Mouse (Mus musculus) right cerebral cortex, postnatal 10 days (tissue): ENCODE results near the gene Erp27.
A peak's percentile ranks its signal among the peaks of the same experiment; 100 is the strongest.
"Not testable (repeated sequence)": the region's sequence is repeated elsewhere in the genome, so short reads cannot be mapped to it uniquely, and the experiment has no call there.

Source experiments
- DNase-seq, 2 experiments: peaks; one replicate each; pipeline ENCODE4 v3.0.0; 2021; ENCODE audit warnings: low spot score in 2 of 2

The Erp27 gene

DNA sequence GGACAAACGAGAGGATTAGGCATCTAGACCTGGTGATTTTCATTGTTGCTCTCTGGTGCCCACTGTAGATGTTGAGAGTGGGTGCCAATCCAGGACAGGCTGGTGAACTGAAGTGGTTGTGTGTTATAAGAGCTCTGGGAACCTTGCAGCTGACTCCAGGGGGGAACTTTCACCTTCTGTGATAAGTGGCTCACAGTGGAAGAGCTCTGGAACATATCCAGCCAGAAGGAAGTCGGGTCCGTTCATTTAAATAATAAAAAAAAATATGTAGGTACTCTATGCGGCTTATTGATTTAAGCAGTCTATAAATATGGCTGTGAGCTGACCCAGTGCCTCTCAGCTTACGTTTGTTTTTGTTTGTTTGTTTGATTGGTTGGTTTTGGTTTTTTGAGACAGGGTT is at the start of gene Erp27:
Gene Erp27 (minus strand): TSS at position 101 of the 400 bp plus-strand sequence.
- DNase-seq, result no peak

DNA sequence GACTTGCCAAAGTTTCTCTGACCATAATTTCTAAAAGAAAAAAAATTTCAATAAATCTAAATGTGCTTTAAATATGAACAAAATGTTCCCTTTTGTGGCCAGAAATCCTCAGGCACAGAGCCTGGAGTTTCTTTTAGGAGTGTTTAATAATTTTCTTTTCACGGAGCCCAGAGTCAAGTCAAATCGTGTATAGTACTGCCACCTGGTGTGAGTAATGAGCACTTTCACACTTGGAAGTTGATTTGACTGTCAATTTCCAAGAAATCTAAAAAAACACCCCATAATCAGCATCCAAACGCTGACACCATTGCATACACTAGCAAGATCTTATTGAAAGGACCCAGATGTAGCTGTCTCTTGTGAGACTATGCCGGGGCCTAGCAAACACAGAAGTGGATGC is 46.9 kb upstream of the Erp27 start:
- not testable (repeated sequence) for DNase-seq

DNA sequence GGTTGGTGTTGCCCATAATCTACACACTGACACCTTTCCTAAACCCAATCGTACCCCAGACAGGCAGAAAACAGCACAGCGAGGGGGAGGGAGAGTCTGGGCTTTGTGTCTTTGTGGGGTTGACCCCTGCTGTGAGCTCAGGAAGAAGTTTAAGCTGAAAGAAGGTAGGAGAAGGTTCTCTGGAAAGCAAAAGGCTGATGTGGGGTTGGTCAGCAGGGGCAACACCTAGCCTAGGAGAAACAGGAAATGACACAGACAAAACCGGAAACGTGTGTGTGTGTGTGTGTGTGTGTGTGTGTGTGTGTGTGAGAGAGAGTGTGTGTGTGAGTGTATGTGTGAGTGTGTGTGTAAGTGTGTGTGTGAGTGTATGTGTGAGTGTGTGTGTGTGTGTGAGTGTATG is 45.5 kb upstream of the Erp27 start:
- no peak for DNase-seq

DNA sequence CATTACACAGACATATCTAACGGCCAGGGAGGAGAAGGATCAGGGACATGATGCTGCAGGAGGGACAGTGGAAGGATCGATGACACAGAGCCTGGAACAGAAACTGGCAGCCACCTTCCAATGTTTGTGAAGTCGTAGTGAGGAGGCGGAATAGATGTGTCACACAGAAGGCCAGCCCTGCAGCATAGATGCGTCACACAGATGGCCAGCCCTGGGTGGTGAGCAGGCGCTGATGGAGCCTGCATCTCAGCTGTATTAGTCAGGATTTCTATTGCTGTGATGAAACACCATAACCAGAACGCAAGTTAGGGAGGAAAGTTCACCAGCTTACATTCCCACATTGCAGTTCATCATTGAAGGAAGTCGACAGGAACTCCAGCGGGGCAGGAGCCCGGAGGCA is 43.9 kb upstream of the Erp27 start:
- DNase-seq, result no peak

DNA sequence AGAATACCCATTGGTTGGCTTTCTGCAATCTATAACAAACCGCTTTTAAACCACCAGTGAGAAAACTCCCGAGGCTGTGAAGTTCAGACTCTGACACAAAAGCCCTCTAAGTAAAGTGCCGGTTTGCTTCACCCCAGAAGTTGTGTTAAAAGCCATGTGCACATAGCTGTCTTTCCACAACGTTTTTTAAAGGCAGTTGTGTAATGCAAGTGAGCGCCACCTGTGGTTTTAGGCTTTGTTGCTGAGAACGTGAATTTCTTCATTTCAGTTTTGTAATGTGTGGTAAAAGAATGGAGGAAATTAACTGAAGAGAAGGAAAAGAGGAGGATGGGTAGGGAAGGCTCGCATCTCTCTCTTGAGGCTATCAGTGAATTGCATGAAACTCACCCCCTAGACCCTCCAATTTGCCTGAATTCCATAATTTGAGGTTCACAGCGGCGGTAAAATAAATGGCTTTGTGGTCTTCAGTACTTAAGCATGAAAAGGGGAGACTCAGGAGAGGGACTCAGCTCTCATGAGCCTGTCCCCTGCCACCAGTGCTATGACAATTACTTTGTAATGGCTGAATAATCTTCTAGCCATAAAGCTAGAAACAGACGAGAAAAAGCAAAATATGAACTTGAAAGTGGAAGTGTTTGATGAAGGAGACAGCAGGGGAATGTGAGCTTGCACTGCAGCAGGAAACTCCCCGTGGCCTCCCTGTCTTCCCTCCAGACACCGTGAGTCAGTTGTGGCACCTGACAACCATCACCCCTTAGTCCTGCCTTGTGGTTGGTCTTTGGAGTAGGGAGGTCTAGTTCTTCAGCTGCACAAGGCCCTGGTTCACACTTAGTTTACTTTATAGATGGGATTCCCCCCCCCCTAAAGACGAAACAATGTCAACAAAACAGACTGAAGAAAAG is 42.9 kb upstream of the Erp27 start:
- DNase-seq, result no peak

DNA sequence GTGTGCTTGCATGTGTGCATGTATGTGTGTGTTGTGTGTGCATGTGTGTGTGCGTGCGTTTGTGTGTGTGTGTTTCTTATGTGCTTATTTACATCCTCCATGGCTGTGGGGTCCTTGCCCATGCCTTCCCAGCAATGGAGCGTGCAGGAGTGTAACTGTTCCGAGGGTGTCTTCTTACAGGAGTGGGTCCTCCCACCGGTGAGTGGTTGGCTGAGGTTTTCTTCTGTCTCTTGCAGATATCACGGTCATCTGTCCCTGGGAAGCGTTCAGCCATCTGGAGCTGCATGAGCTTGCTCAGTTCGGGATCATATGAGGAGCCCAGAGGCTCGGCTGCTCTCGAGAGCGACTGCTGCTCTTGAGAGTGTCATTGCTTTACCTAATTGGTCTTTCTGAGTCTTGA is 41.0 kb upstream of the Erp27 start:
- DNase-seq, result no peak

DNA sequence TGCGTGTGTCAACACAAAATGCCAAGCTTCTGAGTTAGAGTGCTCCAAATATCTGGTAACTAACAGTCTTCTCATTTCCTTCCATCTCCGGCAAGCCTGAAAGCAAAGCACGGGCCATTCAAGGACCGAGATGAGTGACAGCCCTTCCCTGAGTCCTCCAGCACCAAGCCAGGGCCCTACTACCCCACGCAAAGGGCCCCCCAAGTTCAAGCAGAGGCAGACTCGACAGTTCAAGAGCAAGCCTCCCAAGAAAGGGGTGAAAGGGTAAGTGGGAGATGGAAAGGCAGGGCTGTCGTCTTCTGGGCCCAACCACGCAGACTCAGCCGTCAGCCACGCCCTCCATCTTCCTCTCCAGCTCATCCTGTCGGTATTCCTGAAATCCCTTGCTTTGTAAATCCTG is 37.2 kb upstream of the Erp27 start:
- no peak for DNase-seq

DNA sequence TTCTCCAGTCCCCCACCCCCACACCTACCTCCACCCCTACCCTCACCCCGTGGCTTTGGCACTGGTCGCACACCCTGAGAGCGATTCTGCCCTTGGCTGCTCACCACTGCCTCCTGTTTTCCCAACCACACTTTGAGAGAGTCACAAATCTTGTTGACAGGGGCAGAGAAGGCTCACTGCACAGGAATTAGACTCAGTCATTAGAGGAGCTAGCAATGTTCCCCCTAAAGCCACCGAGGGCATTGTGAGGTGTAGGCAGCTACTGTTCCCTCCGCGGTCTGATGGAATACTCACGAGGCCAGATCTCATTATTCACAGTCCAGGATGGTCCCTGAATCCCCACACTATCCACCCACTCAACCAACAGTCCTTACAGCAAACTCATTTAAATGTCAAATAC is 35.1 kb upstream of the Erp27 start:
- DNase-seq, result no peak

DNA sequence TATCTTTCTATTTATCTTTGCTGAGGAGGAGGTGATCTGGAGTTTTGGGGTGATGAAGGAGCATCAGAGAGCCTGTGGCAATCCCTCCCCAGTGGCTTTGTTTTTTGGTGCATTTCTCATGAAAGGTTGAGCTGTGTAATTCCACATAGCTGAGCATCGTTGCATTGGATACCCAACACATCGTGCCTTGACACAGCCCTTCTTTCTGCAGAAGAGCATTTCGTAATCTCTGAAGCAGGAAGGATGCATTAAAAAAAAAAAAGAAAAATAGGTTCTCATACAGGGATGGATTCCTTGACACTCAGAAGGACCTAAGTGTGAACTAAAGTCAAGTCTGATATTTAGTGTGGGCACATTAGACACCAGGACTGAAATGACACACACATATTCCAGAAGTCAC is 33.3 kb upstream of the Erp27 start:
- DNase-seq, result no peak

DNA sequence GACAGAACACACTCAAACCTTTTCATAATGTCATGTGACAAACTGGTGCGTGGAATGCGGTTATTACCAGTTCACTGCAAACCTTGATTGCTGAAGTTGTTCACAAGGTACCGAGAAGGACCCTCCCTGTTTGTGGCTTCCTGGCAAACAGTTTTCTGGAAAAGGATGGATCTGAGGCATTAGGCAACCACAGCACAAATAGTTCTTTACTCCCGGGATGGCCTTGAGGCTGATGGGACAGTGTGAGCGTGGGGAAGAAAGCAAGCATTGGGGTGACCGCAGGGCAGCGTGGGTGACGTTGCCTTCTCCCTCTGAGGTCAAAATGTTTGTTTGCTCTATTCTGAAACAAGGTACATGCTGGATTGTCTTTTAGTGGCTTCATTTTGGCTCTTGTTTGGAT is 32.7 kb upstream of the Erp27 start:
- DNase-seq, result no peak

DNA sequence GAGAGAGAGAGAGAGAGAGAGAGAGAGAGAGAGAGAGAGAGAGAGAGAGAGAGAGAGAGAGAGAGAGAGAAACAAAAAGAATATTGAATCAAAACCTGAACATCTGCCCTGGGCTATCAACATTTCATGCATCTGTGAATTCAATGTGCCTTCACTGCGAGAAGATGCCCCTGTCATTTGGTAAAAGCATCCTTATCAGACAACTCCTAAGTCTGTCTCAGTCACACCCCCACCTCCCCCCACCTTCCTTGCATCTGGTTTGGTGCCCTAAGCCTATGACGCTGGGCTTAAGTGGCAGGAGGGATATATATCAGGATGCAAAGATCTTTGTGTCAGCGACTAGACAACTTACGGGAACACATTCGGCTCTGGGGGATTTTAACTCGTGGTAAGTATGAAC is 32.2 kb upstream of the Erp27 start:
- no peak for DNase-seq

DNA sequence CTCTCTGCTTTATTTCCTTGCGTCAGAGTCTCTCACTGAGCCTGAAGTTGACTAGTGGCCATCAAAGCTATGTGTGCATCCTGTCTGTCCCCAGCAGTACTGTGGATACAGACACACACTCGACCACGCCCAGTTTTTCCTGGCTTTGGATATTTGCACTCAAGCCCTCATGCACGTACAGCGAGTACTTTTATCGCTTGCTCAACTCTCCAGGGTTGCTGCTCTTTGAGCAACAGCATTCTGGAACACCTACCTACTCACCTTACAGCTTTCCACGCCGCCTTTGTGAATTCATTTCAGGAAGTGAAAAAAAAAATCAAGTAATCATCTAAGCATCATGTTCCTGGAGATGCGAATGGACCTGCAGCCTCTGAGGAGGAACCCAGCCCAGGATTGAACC is 30.9 kb upstream of the Erp27 start:
- no peak for DNase-seq

DNA sequence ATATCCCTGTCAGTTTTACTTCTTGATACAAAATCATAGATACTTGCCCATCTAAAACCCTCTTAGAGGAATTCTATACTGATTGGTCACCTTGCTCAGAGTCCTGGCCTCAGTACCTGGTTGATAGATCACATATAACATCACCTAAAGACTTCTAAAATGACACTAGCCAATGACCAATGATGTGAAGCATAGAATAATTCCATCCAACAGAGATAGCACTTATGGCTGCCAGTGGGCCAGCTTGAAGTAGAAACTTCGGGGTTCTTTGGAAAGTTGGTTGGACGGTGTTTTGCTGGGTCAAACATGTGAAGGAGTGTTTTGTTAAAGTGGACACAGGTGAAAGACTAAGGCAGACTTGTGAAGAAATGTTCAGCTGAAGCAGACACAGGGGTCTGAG is 28.2 kb upstream of the Erp27 start:
- DNase-seq, result no peak

DNA sequence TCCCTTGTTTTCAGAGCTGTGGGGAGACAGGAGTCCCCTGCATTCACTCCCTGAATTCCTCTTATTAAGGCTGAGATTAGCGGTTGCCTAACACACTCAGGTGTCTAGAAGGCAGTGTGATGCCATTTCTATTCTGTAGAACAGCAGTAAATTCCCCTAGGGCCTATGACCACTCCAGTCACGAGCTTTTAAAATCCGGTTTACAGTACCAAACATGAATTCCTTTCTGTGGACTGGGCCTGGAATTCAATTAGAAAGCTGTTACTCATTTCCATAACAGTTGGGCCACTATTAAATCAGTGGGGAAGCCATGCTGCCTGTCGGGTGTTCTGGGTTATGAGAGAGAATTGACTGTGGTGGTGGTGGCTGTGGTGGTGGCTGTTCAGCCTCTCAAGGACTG is 25.7 kb upstream of the Erp27 start:
- DNase-seq, result no peak

DNA sequence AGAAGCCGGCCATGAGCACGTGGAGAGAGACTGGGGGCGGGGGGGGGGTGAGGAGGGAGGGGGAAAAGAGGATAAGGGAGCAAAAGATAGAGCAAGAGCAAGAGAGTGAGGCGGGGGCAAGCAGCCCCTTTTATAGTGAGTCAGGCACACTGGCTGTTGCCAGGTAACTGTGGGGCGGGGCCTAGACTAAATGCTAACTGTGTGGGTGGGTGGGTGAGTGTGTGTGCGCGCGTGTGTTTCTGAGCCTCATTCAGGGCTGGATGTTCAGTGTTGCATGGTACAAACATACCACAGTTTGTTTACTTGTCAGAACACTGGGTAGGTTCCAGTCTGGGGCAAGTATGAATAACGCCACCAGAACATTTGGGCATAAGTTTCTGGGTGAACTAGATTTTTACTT is 25.0 kb upstream of the Erp27 start:
- DNase-seq, result peak; percentile 69 to 78

DNA sequence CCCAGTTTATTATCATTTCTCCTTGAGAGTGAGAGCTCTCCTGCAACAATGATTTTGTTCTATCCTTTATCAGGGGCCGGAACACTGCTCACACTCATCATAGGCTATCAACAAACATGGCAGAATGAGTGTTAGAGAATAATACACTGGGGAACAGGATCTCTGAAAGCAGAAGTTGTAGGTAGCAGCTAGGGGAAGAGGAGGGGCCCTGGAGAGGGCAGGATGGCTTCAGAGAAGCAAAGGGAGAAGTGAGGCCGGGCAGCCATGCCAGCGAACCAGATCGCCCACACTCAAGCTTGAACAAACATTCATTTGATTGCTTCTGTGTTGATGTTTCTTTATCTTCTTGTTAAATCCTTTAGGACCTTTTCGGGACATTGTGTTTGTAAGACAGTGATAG is 24.3 kb upstream of the Erp27 start:
- no peak for DNase-seq

DNA sequence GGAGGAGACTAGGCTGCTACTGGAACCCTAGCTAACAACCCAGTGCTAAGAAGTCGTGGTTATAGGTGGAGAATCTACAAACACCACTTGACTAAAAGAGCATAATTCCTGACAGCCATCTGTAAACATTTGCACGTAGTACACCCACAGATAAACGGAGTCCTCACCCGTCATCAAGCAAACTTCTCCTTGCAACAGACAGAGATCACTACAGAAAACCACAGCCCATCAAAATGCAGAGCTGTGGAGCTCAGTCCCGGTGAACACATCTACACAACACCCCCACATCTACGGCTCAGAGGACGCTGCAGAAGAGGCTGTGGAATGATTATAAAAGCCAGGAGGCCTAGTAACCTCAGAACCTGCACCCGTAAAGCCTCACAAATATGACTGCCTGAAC is 22.5 kb upstream of the Erp27 start:
- no peak for DNase-seq

DNA sequence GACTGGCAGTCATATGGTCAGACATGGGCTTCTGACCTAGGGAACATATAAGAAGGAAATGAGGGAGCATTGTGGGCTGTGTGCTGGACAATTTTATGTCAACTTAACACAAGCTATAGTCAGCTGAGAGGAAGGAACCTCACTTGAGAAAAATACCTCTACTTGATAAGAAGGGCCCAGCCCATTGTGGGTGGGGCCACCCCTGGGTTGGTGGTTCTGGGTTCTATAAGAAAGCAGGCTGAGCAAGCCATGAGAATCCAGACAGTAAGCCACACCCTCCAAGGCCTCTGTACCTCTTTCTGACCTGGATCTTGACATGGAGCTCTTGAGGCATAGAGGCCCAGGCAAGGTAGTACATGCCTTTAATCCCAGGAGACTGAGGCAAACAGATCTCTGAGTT is 21.4 kb upstream of the Erp27 start:
- no peak for DNase-seq

DNA sequence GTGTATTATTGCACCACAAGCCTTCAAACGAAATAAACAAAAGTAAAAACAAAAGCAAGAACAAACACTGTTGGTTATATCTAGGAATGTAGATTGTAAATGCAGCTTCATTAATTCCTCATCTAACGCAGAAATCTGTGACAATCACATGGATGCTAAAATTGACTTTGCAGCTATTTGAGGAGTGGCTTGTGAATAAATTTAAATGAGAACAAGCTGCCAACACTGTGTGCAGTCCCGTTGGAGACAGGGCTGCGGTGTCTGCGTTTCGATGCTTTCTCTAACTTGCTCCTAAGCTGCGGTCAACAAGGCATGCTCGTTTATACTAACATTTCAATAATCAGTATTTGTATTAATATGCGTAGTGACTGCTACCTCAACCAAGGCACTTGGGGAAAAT is 20.3 kb upstream of the Erp27 start:
- DNase-seq, result peak; percentile 48 to 61

DNA sequence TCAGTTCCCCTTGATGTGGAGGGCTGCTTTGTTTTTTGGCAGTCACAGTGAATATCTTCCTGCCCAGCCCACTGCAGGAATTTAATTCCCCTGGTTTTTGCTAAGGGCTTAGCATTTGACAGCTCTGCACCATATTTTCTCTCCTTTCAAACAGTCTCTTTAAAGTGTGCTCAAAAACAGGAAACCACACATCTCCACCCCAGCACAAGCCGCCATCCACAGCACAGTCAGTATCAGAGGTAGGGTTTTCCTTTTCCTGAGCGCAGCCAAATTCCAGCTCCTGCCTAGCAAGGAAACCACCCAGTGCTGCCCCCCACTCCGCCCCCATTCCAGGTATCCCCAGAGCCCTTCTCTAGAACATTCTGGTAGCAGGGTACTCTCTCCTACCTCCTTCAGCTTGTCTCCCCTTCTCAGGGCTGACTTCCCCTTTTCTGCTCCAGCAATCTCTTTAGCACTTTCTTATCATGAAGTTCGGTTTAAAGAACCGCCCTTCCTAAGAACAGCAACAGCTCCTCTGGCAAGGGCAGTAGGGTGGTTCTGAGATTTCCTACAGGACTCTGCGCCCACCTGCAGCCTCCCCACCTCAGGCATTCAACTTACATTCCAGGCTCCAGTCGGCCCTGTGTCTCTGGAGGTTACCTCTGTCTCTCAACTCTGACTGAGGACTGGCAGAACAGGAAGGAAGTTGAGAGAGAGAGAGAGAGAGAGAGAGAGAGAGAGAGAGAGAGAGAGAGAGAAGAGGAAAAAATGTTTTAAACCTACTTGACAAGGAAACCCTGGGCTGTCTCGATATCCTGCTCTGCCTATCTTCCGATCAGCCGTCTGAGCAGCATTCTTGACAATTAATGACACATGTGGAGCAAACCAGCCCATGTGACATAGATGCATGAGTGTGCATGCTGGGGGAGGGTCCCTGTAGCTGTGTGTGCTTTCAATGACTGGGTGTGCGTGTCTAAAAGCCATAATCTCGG is 19.4 kb upstream of the Erp27 start, which contains the start of gene Arhgdib:
Gene Arhgdib (minus strand): TSS at position 849 of the 971 bp plus-strand sequence.
- peak in 1 of 2 experiments; percentile 38 for DNase-seq

DNA sequence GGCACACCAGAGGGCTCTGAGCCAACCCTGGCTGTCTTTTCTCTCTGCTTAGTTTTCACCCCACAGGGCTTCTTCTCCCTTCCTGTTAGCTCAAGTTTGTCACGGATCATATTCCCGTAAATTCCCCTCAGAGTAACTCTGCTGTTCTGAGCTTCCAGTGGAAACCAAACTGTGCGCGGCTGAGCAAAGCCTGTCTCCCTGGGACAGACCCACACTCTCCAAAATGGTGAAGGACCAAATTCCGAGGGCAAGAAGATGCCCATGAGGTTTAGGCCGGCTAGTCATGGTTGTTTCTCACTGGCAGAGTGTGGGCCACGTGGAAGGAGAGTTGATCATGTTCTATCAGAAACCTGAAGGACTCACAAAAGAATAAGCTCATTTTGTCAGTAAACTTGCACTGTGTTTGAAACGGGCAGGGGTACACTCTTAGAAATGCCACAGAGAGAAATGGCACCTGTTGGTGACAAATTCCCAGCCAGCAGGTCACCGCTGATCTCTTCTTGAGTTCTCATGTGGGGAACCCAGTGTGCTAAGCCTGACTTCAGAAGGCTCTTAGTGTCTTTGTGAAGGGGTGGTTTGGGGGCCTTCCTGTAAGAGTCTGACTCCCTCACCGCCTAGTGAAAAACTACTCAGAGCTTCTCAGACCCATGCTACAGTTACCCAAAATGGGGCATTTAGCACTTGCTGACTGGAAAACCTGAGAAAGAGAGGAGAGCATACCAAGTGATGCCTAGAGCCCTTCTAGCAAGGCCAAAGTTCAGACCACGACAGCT is 18.4 kb upstream of the Erp27 start:
- DNase-seq, result peak in 1 of 2 experiments; percentile 34
